Mouse (Mus musculus) forebrain, embryonic 16.5 days (tissue): Measurements from ENCODE around the gene Dst. TPM values are rescaled to one million over a fixed set of nuclear protein-coding genes. Genes with fewer than 3 reads are reported as not detected.

Source experiments
- ATAC-seq: fragments of 200-750 bp; cut with Nextera tagmentation; 2 replicates; pipeline ENCODE4 v1.8.0; 2017; ENCODE audit warnings: mild to moderate bottlenecking, moderate library complexity
- H3K27ac ChIP-seq: fragments of 300-500 bp; sonication (generic); 2 replicates; pipeline ENCODE4 v1.5.1; 2014; ENCODE audit warnings: low read length, control low read depth
- H3K27me3 ChIP-seq: fragments of 300-500 bp; sonication (generic); replicated peaks from 2 replicates; pipeline ENCODE4 v1.6.1; 2014; ENCODE audit warnings: low read length; ENCODE audit not compliant: control insufficient read depth, insufficient read depth
- H3K36me3 ChIP-seq: fragments of 300-500 bp; sonication (generic); 2 replicates; pipeline ENCODE4 v1.6.1; 2014; ENCODE audit not compliant: control insufficient read depth, insufficient read depth
- H3K4me1 ChIP-seq: fragments of 300-500 bp; sonication (generic); replicated peaks from 2 replicates; pipeline ENCODE4 v1.6.1; 2014; ENCODE audit warnings: low read length; ENCODE audit not compliant: control insufficient read depth, insufficient read depth
- H3K4me2 ChIP-seq: fragments of 300-500 bp; sonication (generic); 2 replicates; pipeline ENCODE4 v1.6.1; 2014; ENCODE audit warnings: mild to moderate bottlenecking, low read length, control low read depth
- H3K4me3 ChIP-seq: fragments of 300-500 bp; sonication (generic); replicated peaks from 2 replicates; pipeline ENCODE4 v1.5.1; 2014; ENCODE audit warnings: mild to moderate bottlenecking, low read length, control low read depth
- H3K9ac ChIP-seq: fragments of 300-500 bp; sonication (generic); replicated peaks from 2 replicates; pipeline ENCODE4 v1.6.1; 2014; ENCODE audit warnings: low read depth, low read length, control low read depth
- H3K9me3 ChIP-seq: fragments of 300-500 bp; sonication (generic); 2 replicates; pipeline ENCODE4 v1.6.1; 2016; ENCODE audit warnings: low read length; ENCODE audit not compliant: control insufficient read depth
- WGBS: fragments of 180-500 bp; shearing (Covaris S2); extraction: QIAGEN DNeasy Blood & Tissue Kit; methylation state at CpG from one replicate; pipeline ENCODE4 v1.1.7; 2014; 5-methylcytosine and 5-hydroxymethylcytosine counted together
- polyA plus RNA-seq: library from polyadenylated mRNA; unstranded; fragments of >200 nt; fragmentation: Nextera tagmentation; extraction: Ambion mirVana; gene quantifications from 2 replicates; pipeline ENCODE4 v1.2.1, GENCODE M21; 2015

Gene Dst
- polyA plus RNA-seq, 1 experiment from 2014 or later = 41.2 TPM

DNA sequence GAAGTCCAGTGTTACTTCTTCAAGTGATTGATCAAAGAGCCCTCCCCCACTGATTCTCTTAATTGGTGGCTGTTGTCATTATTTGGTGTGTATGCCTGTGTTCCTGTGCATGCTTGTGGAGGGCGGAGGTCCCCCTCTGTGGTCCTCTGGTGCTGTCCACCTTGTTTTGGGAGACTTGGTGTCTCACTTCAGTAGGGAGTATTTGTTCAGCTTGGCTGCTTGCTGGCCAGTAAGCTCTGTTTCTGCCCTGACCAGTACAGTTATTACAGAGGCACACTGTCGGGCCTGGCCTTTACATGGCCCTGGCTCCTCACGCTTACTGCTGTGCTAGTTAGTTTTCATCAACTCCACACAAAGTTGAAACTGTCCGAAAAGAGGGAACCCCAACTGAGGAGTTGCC, 109.3 kb downstream of the Dst start:
- ATAC-seq = no peak
- H3K36me3 ChIP-seq = no peaks in the 10 kb centered on the region

DNA sequence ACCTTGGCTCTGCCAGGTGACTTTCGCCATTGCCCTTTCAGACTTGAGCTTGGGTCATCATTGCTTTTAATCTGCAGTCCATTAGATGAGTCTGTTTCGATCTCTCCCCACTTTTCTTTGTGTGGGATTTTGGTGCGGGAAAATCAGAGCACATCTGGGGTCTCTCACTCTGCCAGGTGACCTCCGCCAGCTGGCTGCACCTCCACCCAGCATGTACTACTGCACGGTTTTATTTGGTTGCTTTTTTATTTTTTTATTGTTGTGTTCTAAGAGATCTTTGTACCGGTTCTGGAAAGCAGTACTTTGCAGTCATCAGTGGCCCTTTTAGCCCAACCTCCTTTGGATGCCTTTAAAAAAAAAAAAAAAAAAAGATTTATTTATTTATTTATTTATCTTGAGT, 112.6 kb downstream of the Dst start:
- no peak overlapping the region for H3K4me2 ChIP-seq
- H3K36me3 ChIP-seq = no peaks in the 10 kb centered on the region
- H3K27ac ChIP-seq = no peak overlapping the region
- no peak for ATAC-seq
- H3K4me1 ChIP-seq = peaks cover 2% of the 10 kb centered on the region; the same call in 1 of the 2 replicates
- H3K9ac ChIP-seq = no peak overlapping the region
- WGBS = 80% methylated on average over 6 of the region's 6 CpGs
- no peak overlapping the region for H3K4me3 ChIP-seq
- H3K27me3 ChIP-seq = no peaks in the 10 kb centered on the region
- no peaks in the 10 kb centered on the region for H3K9me3 ChIP-seq

More for the DNA sequence above, 109.3 kb downstream of the Dst start:
- H3K27ac ChIP-seq = no peak overlapping the region
- no peaks in the 10 kb centered on the region for H3K9me3 ChIP-seq
- peaks cover 2% of the 10 kb centered on the region; the same call in 1 of the 2 replicates for H3K4me1 ChIP-seq
- H3K9ac ChIP-seq = no peak overlapping the region
- H3K27me3 ChIP-seq = no peaks in the 10 kb centered on the region
- no peak overlapping the region for H3K4me3 ChIP-seq
- no peak overlapping the region for H3K4me2 ChIP-seq
- 90% methylated on average over 4 of the region's 4 CpGs for WGBS

DNA sequence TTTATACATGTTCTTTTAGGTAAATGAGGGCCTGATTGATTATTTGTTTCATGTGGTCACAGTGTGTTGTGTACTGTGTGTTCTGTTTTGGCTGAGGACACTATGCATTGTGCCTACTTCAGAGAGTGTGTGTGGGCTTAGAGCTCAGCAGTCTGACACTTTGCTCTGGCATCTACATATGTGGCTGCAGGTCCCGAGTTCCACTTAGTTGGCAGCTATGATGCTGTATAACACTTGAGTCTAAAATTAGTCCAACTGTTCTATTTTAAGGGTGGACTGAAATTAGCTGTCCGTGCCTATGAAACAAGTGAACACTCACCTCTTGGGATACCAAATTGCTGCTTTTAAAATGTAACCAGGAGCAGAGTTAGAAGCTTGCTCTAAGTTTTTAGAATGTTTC, 113.5 kb downstream of the Dst start:
- ATAC-seq = peak; percentile 24; the same call in 1 of the 2 replicates
- H3K4me1 ChIP-seq = peaks cover 2% of the 10 kb centered on the region; the same call in 1 of the 2 replicates
- no peak overlapping the region for H3K4me2 ChIP-seq
- H3K4me3 ChIP-seq = no peak overlapping the region
- WGBS = 47% methylated on average over 2 of the region's 2 CpGs
- H3K9ac ChIP-seq = no peak overlapping the region
- no peaks in the 10 kb centered on the region for H3K9me3 ChIP-seq
- H3K27ac ChIP-seq = no peak overlapping the region
- no peaks in the 10 kb centered on the region for H3K27me3 ChIP-seq
- H3K36me3 ChIP-seq = no peaks in the 10 kb centered on the region

DNA sequence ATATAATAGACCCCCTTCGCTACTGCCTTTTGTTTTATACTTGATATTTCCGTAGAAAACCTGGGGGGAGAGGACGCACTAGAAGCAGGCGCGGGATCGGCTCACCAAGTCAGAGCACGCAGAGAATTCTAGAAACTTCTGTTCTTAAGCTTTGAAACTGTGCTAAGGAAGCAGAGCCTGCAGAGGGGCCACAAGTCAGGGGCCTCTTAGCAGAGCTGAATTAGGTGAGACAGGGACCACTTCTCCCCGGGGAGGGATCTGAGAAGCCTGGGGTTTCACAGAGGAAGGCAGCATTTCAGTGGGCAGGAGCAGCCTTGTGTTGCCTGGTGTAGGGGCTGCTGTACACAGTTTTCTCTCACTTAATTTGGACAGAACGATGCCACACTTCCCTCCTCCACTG, 115.1 kb downstream of the Dst start:
- Histone ChIP-seq H3K27me3 (no peaks in the 10 kb centered on the region), H3K9me3 (no peaks in the 10 kb centered on the region), H3K4me3 (no peak overlapping the region), H3K9ac (no peak overlapping the region), H3K36me3 (no peaks in the 10 kb centered on the region), H3K4me1 (no peaks in the 10 kb centered on the region), H3K4me2 (no peak overlapping the region), H3K27ac (no peak overlapping the region)
- ATAC-seq = no peak
- WGBS = 52% methylated on average over 9 of the region's 9 CpGs

DNA sequence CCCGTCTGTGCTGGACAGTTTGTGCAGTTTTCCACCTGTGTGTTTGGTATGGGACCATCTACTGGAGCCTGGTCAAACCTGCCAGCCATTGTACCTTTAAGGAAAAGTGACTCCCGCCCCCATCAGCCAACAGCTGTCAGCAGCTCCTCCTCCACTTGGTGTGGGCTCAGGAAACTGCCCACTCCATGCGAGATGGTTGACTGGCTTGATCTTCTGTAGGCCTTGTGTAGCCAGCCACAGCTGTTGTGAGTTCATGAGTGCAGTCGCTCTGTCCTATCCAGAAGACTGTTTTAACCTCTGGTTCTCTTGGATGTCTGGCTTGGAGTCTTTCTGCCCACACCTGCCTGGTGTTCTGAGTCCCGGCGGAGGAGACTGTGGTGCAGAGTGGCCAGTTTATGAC, 117.9 kb downstream of the Dst start:
- Histone ChIP-seq H3K27ac (no peak overlapping the region), H3K9ac (no peak overlapping the region), H3K4me1 (no peaks in the 10 kb centered on the region), H3K9me3 (no peaks in the 10 kb centered on the region), H3K27me3 (no peaks in the 10 kb centered on the region), H3K4me3 (no peak overlapping the region), H3K4me2 (no peak overlapping the region), H3K36me3 (no peaks in the 10 kb centered on the region)
- no peak for ATAC-seq
- WGBS = 89% methylated on average over 6 of the region's 6 CpGs

DNA sequence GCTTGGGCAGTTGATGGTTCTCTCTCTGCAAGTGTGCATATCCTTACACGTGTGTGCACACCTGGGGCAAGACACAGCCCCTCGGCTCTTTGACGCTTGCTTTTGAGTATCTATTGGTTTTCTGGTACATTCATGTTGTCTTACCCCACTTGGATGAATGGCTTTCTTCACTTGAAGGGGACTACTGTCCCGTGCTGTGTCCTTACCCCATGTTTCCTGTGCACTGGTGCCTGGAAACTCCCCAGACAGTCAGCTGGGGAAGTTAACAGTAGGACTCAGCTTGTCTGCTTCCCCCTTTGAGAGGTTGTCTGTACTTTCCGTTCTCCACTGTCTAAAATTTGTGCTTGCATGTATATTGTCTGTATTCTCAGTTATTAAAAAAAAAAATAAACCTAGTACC, 120.7 kb downstream of the Dst start:
- Histone ChIP-seq H3K4me2 (no peak overlapping the region), H3K27me3 (no peaks in the 10 kb centered on the region), H3K4me1 (no peaks in the 10 kb centered on the region), H3K9me3 (no peaks in the 10 kb centered on the region), H3K27ac (no peak overlapping the region), H3K9ac (no peak overlapping the region), H3K36me3 (no peaks in the 10 kb centered on the region), H3K4me3 (no peak overlapping the region)
- WGBS = 82% methylated on average over 5 of the region's 5 CpGs
- no peak for ATAC-seq

DNA sequence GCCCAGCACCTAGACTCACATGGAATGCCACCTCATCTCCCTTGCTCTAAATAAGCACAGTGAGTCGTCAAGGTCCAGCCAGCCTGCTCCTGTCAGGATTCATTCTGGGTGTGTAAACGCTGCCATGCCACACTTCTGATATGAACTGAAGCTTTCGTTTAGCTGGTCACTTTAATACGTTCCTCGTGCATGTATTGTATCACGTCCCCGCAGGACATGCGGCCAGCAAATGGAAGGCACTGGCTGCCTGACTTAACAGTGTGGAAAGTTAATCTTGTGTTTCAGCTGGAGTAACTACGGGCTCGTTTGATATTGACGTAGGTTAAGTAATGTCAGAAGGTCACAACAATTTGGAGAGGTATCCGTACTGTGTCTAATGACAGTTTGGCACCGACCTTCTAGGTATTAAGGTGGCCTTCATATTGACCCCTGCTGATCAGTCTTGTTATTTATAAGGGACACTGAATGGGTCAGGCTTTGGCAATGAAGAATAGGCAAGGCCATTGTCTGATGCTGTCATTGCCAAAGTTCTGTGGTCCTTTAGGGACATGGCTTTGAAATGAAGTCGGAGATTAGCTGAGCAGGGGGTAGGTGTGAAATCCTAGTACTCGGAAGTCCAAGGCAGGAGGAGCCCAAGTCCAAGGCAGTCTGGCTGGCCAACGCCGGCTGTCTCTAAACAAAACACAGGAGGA, 122.5 kb downstream of the Dst start:
- Histone ChIP-seq H3K27me3 (no peaks in the 10 kb centered on the region), H3K4me2 (no peak overlapping the region), H3K9ac (no peak overlapping the region), H3K36me3 (no peaks in the 10 kb centered on the region), H3K4me3 (no peak overlapping the region), H3K27ac (no peak overlapping the region), H3K4me1 (no peaks in the 10 kb centered on the region), H3K9me3 (no peaks in the 10 kb centered on the region)
- no peak for ATAC-seq
- 85% methylated on average over 17 of the region's 17 CpGs for WGBS

DNA sequence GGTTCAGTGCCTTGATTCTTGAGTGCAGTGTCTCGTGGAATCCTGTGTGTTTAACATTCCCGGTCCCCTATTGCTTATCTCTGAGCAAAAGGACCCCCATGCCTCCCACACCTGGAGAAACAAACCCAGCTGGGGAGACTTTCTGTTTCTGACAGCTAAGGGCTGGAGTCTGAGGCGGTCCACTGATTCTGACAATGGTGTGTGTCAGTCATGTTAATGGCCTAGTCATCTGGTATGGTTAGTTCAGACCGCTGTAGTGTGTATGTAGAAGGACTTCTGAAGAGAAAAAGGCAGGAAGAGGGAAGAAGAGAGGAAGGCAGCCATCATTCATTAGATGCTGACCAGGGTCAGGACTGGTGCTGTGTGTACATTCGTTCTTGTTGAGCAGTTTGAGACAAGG, 125.0 kb downstream of the Dst start:
- no peak overlapping the region for H3K4me2 ChIP-seq
- no peak for ATAC-seq
- H3K27ac ChIP-seq = no peak overlapping the region
- H3K9ac ChIP-seq = no peak overlapping the region
- WGBS = 67% methylated on average over 5 of the region's 5 CpGs
- H3K27me3 ChIP-seq = no peaks in the 10 kb centered on the region
- H3K4me1 ChIP-seq = no peaks in the 10 kb centered on the region
- H3K36me3 ChIP-seq = no peaks in the 10 kb centered on the region
- H3K9me3 ChIP-seq = no peaks in the 10 kb centered on the region
- H3K4me3 ChIP-seq = no peak overlapping the region

DNA sequence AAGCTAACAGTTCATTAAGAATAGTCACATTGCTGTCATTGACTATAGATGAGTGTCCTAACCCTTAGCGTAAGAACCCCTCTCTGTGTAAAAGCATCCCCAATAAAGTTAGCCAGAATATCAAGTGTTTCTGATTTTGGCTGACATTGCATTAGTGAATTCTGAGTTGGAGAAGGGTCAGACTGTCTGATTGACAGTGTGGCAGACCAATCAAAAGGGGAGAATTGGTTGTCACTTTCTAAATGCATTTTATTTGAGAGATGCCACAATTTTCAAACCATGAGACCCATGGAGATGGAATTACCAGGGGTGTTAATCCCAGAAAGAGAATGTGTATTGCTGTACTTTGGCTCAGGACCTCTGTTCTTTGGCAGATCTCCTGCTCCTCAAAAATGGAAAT, 125.5 kb downstream of the Dst start:
- no peak overlapping the region for H3K9ac ChIP-seq
- H3K27ac ChIP-seq = no peak overlapping the region
- H3K4me1 ChIP-seq = no peaks in the 10 kb centered on the region
- ATAC-seq = no peak
- no peaks in the 10 kb centered on the region for H3K36me3 ChIP-seq
- no peak overlapping the region for H3K4me2 ChIP-seq
- no peaks in the 10 kb centered on the region for H3K27me3 ChIP-seq
- no peaks in the 10 kb centered on the region for H3K9me3 ChIP-seq
- 97% methylated on average over 1 of the region's 1 CpGs for WGBS
- H3K4me3 ChIP-seq = no peak overlapping the region

DNA sequence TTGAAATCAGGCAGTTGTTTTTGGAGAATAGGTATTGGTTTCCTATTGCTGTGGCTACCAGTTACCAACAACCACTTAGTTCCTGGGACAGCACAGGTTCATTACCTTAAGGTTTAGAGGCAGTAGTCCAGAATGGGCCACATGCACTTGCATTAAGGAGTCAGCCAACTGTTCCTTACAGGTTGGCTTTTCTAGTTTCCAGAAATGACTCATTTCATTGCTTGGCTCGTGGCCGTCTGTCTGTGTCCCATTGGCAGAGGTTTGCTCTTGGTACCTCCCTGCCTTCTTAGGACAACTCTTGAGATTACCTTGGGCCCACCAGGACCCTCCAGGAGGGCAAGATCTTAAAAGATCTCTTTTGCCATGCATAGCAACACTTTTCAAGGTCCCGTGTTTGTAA, 125.9 kb downstream of the Dst start:
- H3K9me3 ChIP-seq = no peaks in the 10 kb centered on the region
- no peak overlapping the region for H3K4me2 ChIP-seq
- H3K27ac ChIP-seq = no peak overlapping the region
- no peaks in the 10 kb centered on the region for H3K36me3 ChIP-seq
- no peak overlapping the region for H3K4me3 ChIP-seq
- no peak overlapping the region for H3K9ac ChIP-seq
- ATAC-seq = no peak
- H3K27me3 ChIP-seq = no peaks in the 10 kb centered on the region
- no peaks in the 10 kb centered on the region for H3K4me1 ChIP-seq
- WGBS = 91% methylated on average over 3 of the region's 3 CpGs
